Mouse (Mus musculus): Measurements from ENCODE around the gene Marf1.
"Not testable (repeated sequence)": the region's sequence is repeated elsewhere in the genome, so short reads cannot be mapped to it uniquely, and the experiment has no call there.

The Marf1 gene

GRCm38 (mm10) chr16:14068701-14069100, 94.5 kb downstream of the Marf1 start:
- not testable (repeated sequence) for DNase-seq (ENCODE audit: low spot score)

DNA sequence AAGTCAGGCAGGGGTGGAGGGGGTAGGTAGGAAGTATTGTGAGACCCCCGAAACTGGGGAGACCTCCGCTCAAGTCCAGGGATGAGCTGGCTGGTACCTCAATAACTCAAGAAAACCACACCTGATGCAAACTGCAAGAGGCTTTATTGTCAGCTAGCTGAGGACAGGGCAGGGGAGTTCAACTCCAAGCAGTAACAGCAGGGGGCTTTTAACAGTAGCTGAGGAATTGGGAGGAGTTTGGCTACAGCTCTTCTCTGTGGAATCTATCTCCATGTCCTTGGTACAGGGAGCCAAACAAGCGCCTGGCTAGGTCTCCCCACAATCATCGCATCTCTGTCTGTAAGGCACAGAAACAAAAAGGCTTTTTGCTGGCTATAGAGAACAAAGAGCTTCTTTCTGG, 96.6 kb downstream of the Marf1 start:
- DNase-seq (ENCODE audit: low spot score), result not testable (repeated sequence)

GRCm38 (mm10) chr16:14059869-14060268, 103.3 kb downstream of the Marf1 start:
- no peak for DNase-seq (ENCODE audit: low spot score)
